Mouse (Mus musculus): Measurements from ENCODE around the gene Mlxipl. TPM values are rescaled to one million over a fixed set of nuclear protein-coding genes. Genes with fewer than 3 reads are reported as not detected.

Gene Mlxipl
- polyA plus RNA-seq, 1 experiment from 2014 or later: 3.3 TPM

DNA sequence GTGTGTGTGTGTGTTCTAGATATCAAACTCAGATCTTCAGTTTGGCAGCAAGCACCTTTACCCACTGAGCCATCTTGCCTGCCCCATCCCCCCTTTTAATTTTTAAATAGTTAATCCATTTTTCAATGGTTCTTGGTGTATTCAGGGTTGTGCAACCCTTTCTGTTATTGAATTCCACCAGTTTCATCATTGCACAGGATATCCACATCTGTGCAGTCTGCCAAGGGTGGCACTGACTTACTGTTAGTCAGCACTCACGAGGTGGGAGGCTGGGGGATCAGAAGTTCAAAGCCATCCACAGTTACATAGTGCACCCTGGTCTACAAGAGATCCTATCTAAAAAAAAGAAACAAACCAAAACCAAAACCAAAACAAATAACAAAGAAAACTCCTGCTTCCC is 11.3 kb downstream of the Mlxipl start:
- no peak for ATAC-seq (ENCODE audit: insufficient number of reproducible peaks, low FRiP score, low TSS enrichment, low read depth)
- Histone ChIP-seq H3K4me2 (ENCODE audit: low read depth, severe bottlenecking) (no peak overlapping the region), H3K4me3 (ENCODE audit: low read depth, low read length) (no peak overlapping the region), H3K9ac (ENCODE audit: low read length) (no peak overlapping the region), H3K36me3 (ENCODE audit: control insufficient read depth, insufficient read depth, low read length) (no peaks in the 10 kb centered on the region), H3K9me3 (ENCODE audit: control insufficient read depth, low read length) (no peaks in the 10 kb centered on the region), H3K4me1 (ENCODE audit: control insufficient read depth, insufficient read depth, low read length) (no peaks in the 10 kb centered on the region), H3K27ac (replicated peaks; ENCODE audit: low read depth, low read length) (no peak overlapping the region), H3K27me3 (ENCODE audit: control insufficient read depth, insufficient read depth, low read length) (no peaks in the 10 kb centered on the region)
- no peak for DNase-seq (ENCODE audit: low spot score)
- 69% methylated on average over 1 of the region's 1 CpGs for WGBS

DNA sequence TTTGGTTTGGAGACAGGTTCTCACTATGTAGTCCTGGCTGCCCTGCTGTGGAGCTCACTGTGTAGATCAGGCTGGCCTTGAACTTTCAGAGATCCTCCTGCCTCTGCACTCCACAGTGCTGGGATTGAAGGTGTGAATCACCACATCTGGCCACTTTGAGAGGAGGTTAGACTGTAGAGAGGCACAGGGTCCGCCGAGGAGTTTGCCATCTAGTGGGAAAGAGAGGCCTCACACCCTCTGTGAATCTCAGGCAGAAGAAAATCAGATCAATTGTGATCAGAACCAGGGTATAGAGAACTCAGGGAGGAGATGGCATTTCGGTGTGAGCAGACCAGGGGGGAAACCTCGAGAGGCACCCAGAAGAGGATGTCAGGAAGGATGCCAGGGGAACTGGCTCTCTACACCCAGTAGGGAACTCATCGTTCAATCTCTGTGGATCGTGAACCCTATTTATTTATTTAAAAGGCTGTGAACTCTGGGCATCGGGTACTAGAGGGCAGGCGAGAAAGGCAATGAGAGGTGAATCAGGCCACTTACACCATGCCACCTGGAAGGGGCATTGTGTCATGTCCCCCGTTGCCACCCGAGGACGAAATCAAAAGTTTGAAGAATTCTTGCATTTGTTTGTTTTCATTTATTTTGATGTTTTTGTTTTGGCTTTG is 14.4 kb downstream of the Mlxipl start:
- Histone ChIP-seq H3K27me3 (ENCODE audit: control insufficient read depth, insufficient read depth, low read length) (peaks cover 20% of the 10 kb centered on the region), H3K9ac (ENCODE audit: low read length) (no peak overlapping the region), H3K4me1 (ENCODE audit: control insufficient read depth, insufficient read depth, low read length) (peaks cover 8% of the 10 kb centered on the region; the same call in 1 of the 2 replicates), H3K4me2 (ENCODE audit: low read depth, severe bottlenecking) (no peak overlapping the region), H3K4me3 (ENCODE audit: low read depth, low read length) (no peak overlapping the region), H3K27ac (replicated peaks; ENCODE audit: low read depth, low read length) (no peak overlapping the region), H3K9me3 (ENCODE audit: control insufficient read depth, low read length) (no peaks in the 10 kb centered on the region), H3K36me3 (ENCODE audit: control insufficient read depth, insufficient read depth, low read length) (no peaks in the 10 kb centered on the region)
- WGBS: 69% methylated on average over 11 of the region's 11 CpGs
- no peak for ATAC-seq (ENCODE audit: insufficient number of reproducible peaks, low FRiP score, low TSS enrichment, low read depth)
- DNase-seq (ENCODE audit: low spot score): no peak

DNA sequence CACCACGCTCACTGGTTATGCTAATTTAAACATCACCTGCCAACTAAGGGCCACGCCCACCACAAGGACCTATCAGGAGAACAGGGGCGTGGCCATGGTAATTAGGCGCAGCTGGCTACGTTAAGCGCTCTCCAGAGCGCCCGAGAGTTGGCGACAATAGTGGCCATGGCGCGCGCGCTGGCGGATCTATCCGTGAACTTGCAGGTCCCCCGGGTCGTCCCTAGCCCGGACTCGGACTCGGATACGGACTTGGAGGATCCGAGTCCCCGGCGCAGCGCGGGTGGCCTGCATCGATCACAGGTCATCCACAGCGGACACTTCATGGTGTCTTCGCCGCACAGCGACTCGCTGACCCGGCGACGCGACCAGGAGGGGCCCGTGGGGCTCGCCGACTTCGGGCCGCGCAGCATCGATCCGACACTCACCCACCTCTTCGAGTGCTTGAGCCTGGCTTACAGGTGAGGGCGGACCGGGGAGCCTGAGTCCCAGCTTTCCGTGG is 17.1 kb downstream of the Mlxipl start:
- H3K27ac ChIP-seq (replicated peaks; ENCODE audit: low read depth, low read length): no peak overlapping the region
- ATAC-seq (ENCODE audit: insufficient number of reproducible peaks, low FRiP score, low TSS enrichment, low read depth): peak; percentile 83
- WGBS: under 1% methylated on average over 48 of the region's 48 CpGs

DNA sequence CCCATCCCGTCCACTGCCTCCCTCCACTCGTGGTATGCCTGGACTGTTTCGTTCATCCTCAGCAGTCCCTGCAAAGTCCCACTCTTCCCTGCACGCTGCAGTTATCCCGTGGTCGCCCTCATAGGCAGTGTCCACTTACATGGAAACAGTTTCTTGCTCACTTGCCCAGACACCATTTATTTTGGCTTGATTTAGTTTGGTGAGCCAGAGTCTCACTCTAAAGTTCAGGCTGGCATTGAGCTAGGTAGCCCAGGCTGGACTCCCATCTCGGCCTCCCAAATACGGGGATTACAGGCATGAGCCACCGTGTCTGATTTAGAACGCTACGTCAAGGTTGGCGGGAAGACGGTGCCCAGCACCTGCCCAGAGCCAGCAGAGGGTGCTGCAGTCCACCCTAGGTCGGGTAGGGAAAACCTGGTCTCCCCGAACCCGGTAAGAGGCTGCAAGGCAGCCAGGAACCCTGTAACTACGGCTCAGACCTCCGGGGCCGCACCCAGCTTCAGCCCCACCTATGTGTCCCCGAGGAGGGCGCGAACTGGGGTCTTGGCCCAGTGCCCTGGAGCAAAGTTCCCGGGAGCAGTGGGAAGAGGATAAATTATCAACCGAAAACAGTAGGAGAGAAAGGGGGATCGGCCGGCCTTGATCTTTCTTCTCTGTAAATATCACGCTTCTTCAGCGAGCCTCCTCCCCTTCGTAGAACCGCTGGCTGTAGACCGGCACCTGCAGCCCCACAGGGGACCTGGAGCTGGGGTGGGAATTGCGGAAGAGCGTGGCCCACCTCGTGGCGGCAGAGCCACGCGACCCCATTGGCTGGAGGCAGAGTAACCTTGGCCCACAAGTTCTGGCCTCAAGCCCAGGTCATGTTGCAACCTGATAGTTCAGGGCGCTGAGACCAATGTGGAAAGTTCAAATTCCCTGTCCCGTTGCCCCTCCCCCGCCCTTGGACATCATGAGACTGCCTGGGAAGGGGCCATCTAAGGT is 18.1 kb downstream of the Mlxipl start:
- ATAC-seq (ENCODE audit: insufficient number of reproducible peaks, low FRiP score, low TSS enrichment, low read depth) (0 out of 2 replicates have a peak, but pooled peaks have one; percentile 19), DNase-seq (ENCODE audit: low spot score) (peak; percentile 75)
- Histone ChIP-seq H3K9ac (ENCODE audit: low read length) (0 out of 2 replicates have a peak overlapping the region, but pooled peaks have one; percentile 30), H3K36me3 (ENCODE audit: control insufficient read depth, insufficient read depth, low read length) (no peaks in the 10 kb centered on the region), H3K27me3 (ENCODE audit: control insufficient read depth, insufficient read depth, low read length) (peaks cover 23% of the 10 kb centered on the region), H3K4me2 (ENCODE audit: low read depth, severe bottlenecking) (peak overlapping the region; percentile 96), H3K27ac (replicated peaks; ENCODE audit: low read depth, low read length) (no peak overlapping the region), H3K4me3 (ENCODE audit: low read depth, low read length) (peak overlapping the region; percentile 54), H3K4me1 (ENCODE audit: control insufficient read depth, insufficient read depth, low read length) (peaks cover 8% of the 10 kb centered on the region; the same call in 1 of the 2 replicates), H3K9me3 (ENCODE audit: control insufficient read depth, low read length) (no peaks in the 10 kb centered on the region)
- 10% methylated on average over 40 of the region's 40 CpGs for WGBS

More for the DNA sequence above, 17.1 kb downstream of the Mlxipl start:
- Histone ChIP-seq H3K9me3 (ENCODE audit: control insufficient read depth, low read length) (no peaks in the 10 kb centered on the region), H3K36me3 (ENCODE audit: control insufficient read depth, insufficient read depth, low read length) (no peaks in the 10 kb centered on the region), H3K4me3 (ENCODE audit: low read depth, low read length) (peak overlapping the region; percentile 54), H3K27me3 (ENCODE audit: control insufficient read depth, insufficient read depth, low read length) (peaks cover 23% of the 10 kb centered on the region), H3K4me2 (ENCODE audit: low read depth, severe bottlenecking) (peak overlapping the region; percentile 96), H3K4me1 (ENCODE audit: control insufficient read depth, insufficient read depth, low read length) (peaks cover 8% of the 10 kb centered on the region; the same call in 1 of the 2 replicates), H3K9ac (ENCODE audit: low read length) (peak overlapping the region; percentile 34; the same call in 1 of the 2 replicates)
- peak; percentile 87 for DNase-seq (ENCODE audit: low spot score)

DNA sequence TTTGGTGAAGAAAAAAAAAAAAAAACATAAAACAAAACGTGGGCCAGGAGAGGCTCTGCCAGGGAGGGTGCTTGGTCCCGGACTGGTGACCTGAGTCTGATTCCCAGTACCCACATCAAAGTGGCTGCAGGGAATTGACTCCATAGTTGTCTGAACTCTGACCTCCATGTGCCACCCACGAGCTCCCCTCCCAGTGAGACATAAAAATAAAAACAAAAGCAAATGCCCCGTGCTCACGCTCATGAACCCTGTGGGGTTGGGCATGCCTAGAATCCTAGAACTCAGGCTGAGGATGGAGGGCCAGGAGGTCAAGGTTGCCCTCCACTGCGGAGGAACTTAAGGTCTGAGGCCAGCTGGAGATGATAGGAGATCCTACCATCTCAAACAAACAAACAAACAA is 19.3 kb downstream of the Mlxipl start:
- H3K4me1 ChIP-seq (ENCODE audit: control insufficient read depth, insufficient read depth, low read length): peaks cover 8% of the 10 kb centered on the region; the same call in 1 of the 2 replicates

DNA sequence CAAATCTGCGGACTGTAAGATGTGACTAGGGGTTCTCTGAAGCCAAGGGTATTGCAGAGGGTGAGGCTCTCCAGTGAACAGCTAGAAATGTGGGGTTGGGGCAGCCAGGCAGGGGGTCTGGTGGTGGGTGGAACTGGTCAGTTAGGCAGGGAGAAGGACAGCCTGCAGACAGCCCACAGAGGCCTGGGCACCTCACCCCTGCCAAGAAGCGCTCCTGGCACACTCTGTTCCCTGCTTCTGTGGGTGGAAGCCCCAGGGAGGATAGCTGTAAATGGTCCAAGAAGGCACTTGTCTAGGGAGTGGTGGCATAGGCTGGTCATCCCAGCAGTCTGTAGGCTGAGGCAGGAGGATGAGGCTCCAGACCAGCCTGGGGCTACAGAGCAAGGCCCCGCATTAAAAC is 19.7 kb downstream of the Mlxipl start:
- DNase-seq (ENCODE audit: low spot score) (no peak), ATAC-seq (ENCODE audit: insufficient number of reproducible peaks, low FRiP score, low TSS enrichment, low read depth) (no peak)
- Histone ChIP-seq H3K4me1 (ENCODE audit: control insufficient read depth, insufficient read depth, low read length) (peaks cover 8% of the 10 kb centered on the region; the same call in 1 of the 2 replicates), H3K9me3 (ENCODE audit: control insufficient read depth, low read length) (no peaks in the 10 kb centered on the region), H3K36me3 (ENCODE audit: control insufficient read depth, insufficient read depth, low read length) (no peaks in the 10 kb centered on the region), H3K4me3 (ENCODE audit: low read depth, low read length) (no peak overlapping the region), H3K9ac (ENCODE audit: low read length) (no peak overlapping the region), H3K27me3 (ENCODE audit: control insufficient read depth, insufficient read depth, low read length) (peaks cover 23% of the 10 kb centered on the region), H3K27ac (replicated peaks; ENCODE audit: low read depth, low read length) (no peak overlapping the region), H3K4me2 (ENCODE audit: low read depth, severe bottlenecking) (no peak overlapping the region)
- WGBS: 89% methylated on average over 3 of the region's 3 CpGs

More for the DNA sequence above, 19.3 kb downstream of the Mlxipl start:
- ATAC-seq (ENCODE audit: insufficient number of reproducible peaks, low FRiP score, low TSS enrichment, low read depth) (no peak), DNase-seq (ENCODE audit: low spot score) (no peak)
- H3K27me3 ChIP-seq (ENCODE audit: control insufficient read depth, insufficient read depth, low read length): peaks cover 23% of the 10 kb centered on the region
- 43% methylated on average over 6 of the region's 6 CpGs for WGBS
- H3K9me3 ChIP-seq (ENCODE audit: control insufficient read depth, low read length): no peaks in the 10 kb centered on the region
- H3K9ac ChIP-seq (ENCODE audit: low read length): no peak overlapping the region
- H3K27ac ChIP-seq (replicated peaks; ENCODE audit: low read depth, low read length): no peak overlapping the region
- no peaks in the 10 kb centered on the region for H3K36me3 ChIP-seq (ENCODE audit: control insufficient read depth, insufficient read depth, low read length)
- H3K4me2 ChIP-seq (ENCODE audit: low read depth, severe bottlenecking): no peak overlapping the region
- no peak overlapping the region for H3K4me3 ChIP-seq (ENCODE audit: low read depth, low read length)

DNA sequence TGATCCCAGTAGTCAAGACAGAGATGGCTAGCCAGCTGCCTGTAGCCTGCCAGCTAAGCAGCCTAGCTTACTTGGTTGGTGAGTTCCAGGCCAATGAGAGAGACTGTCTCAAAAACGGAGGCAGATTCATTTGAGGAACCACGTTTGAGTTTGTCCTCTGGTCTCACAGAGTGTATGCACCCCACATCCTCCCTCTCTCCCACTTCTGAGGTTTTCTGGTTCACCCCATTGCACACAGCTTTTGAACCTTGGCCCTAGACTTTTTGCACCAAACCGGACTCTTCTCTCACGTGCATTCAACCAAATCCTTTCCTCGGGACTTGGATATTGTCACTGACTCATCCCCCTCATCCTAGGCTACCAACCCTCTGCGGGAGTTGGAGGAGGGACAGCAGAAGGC is 20.3 kb downstream of the Mlxipl start:
- H3K27me3 ChIP-seq (ENCODE audit: control insufficient read depth, insufficient read depth, low read length): peaks cover 23% of the 10 kb centered on the region
- DNase-seq (ENCODE audit: low spot score): no peak
- WGBS: 81% methylated on average over 6 of the region's 6 CpGs

GRCm38 (mm10) chr5:135113782-135114181 is 24.1 kb downstream of the Mlxipl start:
- no peaks in the 10 kb centered on the region for H3K4me1 ChIP-seq (ENCODE audit: control insufficient read depth, insufficient read depth, low read length)
- H3K9me3 ChIP-seq (ENCODE audit: control insufficient read depth, low read length): no peaks in the 10 kb centered on the region
- WGBS: 88% methylated on average over 12 of the region's 12 CpGs
- H3K36me3 ChIP-seq (ENCODE audit: control insufficient read depth, insufficient read depth, low read length): no peaks in the 10 kb centered on the region
- peaks cover 3% of the 10 kb centered on the region; the same call in 1 of the 2 replicates for H3K27me3 ChIP-seq (ENCODE audit: control insufficient read depth, insufficient read depth, low read length)
- no peak overlapping the region for H3K4me3 ChIP-seq (ENCODE audit: low read depth, low read length)
- ATAC-seq (ENCODE audit: insufficient number of reproducible peaks, low FRiP score, low TSS enrichment, low read depth) (no peak), DNase-seq (ENCODE audit: low spot score) (no peak)
- H3K27ac ChIP-seq (replicated peaks; ENCODE audit: low read depth, low read length): no peak overlapping the region
- H3K9ac ChIP-seq (ENCODE audit: low read length): no peak overlapping the region
- H3K4me2 ChIP-seq (ENCODE audit: low read depth, severe bottlenecking): no peak overlapping the region

More for the DNA sequence above, 20.3 kb downstream of the Mlxipl start:
- Histone ChIP-seq H3K4me3 (ENCODE audit: low read depth, low read length) (no peak overlapping the region), H3K27ac (replicated peaks; ENCODE audit: low read depth, low read length) (no peak overlapping the region), H3K9ac (ENCODE audit: low read length) (no peak overlapping the region), H3K4me1 (ENCODE audit: control insufficient read depth, insufficient read depth, low read length) (peaks cover 8% of the 10 kb centered on the region; the same call in 1 of the 2 replicates), H3K36me3 (ENCODE audit: control insufficient read depth, insufficient read depth, low read length) (no peaks in the 10 kb centered on the region), H3K9me3 (ENCODE audit: control insufficient read depth, low read length) (no peaks in the 10 kb centered on the region), H3K4me2 (ENCODE audit: low read depth, severe bottlenecking) (no peak overlapping the region)
- ATAC-seq (ENCODE audit: insufficient number of reproducible peaks, low FRiP score, low TSS enrichment, low read depth): no peak
